Mouse (Mus musculus) ES-Bruce4 (cell line): Measurements from ENCODE around the gene Ddias.

Experiments used
- CTCF ChIP-seq: IDR thresholded peaks from one replicate; pipeline ENCODE4 v1.8.1; 2011; ENCODE audit warnings: low read depth, low read length
- EP300 ChIP-seq: IDR thresholded peaks from 2 replicates; pipeline ENCODE4 v1.6.1; 2011; ENCODE audit warnings: low read depth, low read length; ENCODE audit not compliant: insufficient read depth
- POLR2A ChIP-seq: IDR thresholded peaks from one replicate; pipeline ENCODE4 v1.8.1; 2011; ENCODE audit warnings: low read length; ENCODE audit not compliant: insufficient read depth

GRCm38 (mm10) chr7:92890211-92890610 is 16.2 kb upstream of the Ddias start:
- no peak for TF ChIP-seq POLR2A
- TF ChIP-seq CTCF = no peak
- TF ChIP-seq EP300 = no peak
